Mouse (Mus musculus): ENCODE measurements around the gene Med6. TPM values are rescaled to one million over a fixed set of nuclear protein-coding genes. Genes with fewer than 3 reads are reported as not detected.

The Med6 gene
- polyA plus RNA-seq, 1 experiment from 2014 or later: 42.7 TPM

DNA sequence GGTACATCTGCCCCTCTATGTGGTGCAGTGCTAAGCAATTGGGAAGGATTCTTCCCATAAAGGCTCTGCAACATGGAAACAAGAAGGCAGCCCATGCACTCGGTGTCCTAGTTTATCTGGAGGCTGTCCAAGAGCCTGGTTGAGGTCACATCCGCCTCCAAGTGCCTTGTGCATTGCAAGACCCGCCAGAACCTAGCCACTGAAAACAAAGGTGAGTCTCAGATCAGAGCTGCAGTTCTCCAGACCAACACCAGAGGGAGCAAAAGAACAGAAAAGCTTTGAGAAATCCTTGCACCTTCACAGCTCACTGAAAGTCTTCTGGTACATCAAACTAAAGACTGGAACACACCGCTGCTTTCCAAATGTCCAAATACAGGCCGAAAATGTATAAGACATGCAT lies 24.5 kb upstream of the Med6 start:
- no peak overlapping the region for H3K27ac ChIP-seq (ENCODE audit: low read length)
- H3K9me3 ChIP-seq (ENCODE audit: low read length): no peaks in the 10 kb centered on the region
- peak; percentile 82 for DNase-seq (ENCODE audit: low spot score)
- H3K36me3 ChIP-seq (ENCODE audit: insufficient read depth, low read length): no peaks in the 10 kb centered on the region
- H3K4me1 ChIP-seq (ENCODE audit: insufficient read depth, low read depth, low read length): no peaks in the 10 kb centered on the region
- peak; percentile 25; the same call in 1 of the 2 replicates for ATAC-seq
- TF ChIP-seq EP300 (IDR thresholded peaks at IDR 0.05): no peak
- peak; percentile 91 for TF ChIP-seq CTCF (IDR thresholded peaks at IDR 0.05)
- H3K4me2 ChIP-seq (replicated peaks; ENCODE audit: low read depth, low read length): no peak overlapping the region
- H3K4me3 ChIP-seq (ENCODE audit: low read depth, low read length): no peak overlapping the region
- H3K9ac ChIP-seq (replicated peaks; ENCODE audit: low read depth): no peak overlapping the region
- 11% methylated on average over 5 of the region's 5 CpGs for whole genome bisulfite sequencing
- no peaks in the 10 kb centered on the region for H3K27me3 ChIP-seq (replicated peaks; ENCODE audit: insufficient read depth, low read length)

DNA sequence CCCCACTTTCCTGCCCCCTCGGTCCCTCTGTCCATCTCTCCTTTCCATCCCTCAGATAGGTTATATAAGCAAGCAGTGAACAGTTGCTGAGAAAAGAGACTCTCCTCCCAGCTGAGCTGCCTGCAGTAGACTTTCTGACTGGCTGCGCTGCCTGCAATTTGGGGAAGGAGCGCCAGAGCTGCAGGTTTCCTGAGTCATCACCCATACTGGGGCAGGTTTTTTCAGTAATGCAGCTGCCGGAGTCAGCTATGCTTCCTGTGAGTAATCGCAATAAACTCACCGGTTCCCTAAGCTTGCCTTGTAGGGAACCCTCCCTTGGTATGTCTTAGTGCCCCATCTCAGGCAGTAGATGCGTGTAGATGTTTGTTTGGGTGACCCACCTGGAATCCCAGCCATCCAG lies 22.2 kb upstream of the Med6 start:
- TF ChIP-seq EP300 (IDR thresholded peaks at IDR 0.05): no peak
- no peak for TF ChIP-seq CTCF (IDR thresholded peaks at IDR 0.05)
- H3K27me3 ChIP-seq (replicated peaks; ENCODE audit: insufficient read depth, low read length): no peaks in the 10 kb centered on the region
- H3K9ac ChIP-seq (replicated peaks; ENCODE audit: low read depth): no peak overlapping the region

DNA sequence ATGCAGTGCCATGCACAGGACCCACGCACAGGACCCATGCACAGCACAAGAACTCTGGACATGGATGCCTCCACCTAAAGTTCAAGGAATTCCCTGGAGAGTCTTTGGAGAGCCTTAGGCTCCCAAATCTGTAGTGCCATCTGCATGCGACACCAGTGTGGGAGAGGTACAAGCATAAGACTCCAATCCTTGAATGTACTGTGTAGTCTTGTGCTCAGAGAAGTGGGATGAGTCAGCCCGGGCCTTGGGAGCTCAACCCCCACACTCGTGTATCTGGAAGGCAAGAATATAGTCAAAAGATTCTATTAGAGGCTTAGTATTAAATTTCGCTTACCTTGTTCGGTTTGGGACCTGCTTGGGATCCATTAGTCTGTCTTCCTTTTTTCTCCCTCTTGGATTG lies 21.0 kb upstream of the Med6 start:
- no peaks in the 10 kb centered on the region for H3K4me1 ChIP-seq (ENCODE audit: insufficient read depth, low read depth, low read length)
- TF ChIP-seq EP300 (IDR thresholded peaks at IDR 0.05): no peak
- TF ChIP-seq CTCF (IDR thresholded peaks at IDR 0.05): no peak
- DNase-seq (ENCODE audit: low spot score) (no peak), ATAC-seq (no peak)
- WGBS: 82% methylated on average over 6 of the region's 6 CpGs
- H3K27me3 ChIP-seq (replicated peaks; ENCODE audit: insufficient read depth, low read length): no peaks in the 10 kb centered on the region
- H3K4me3 ChIP-seq (ENCODE audit: low read depth, low read length): no peak overlapping the region
- H3K36me3 ChIP-seq (ENCODE audit: insufficient read depth, low read length): no peaks in the 10 kb centered on the region
- H3K4me2 ChIP-seq (replicated peaks; ENCODE audit: low read depth, low read length): no peak overlapping the region
- no peak overlapping the region for H3K9ac ChIP-seq (replicated peaks; ENCODE audit: low read depth)
- no peaks in the 10 kb centered on the region for H3K9me3 ChIP-seq (ENCODE audit: low read length)
- no peak overlapping the region for H3K27ac ChIP-seq (ENCODE audit: low read length)

More for the DNA sequence above, 22.2 kb upstream of the Med6 start:
- H3K27ac ChIP-seq (ENCODE audit: low read length): no peak overlapping the region
- DNase-seq (ENCODE audit: low spot score): no peak
- ATAC-seq: no peak
- H3K4me3 ChIP-seq (ENCODE audit: low read depth, low read length): no peak overlapping the region
- no peaks in the 10 kb centered on the region for H3K4me1 ChIP-seq (ENCODE audit: insufficient read depth, low read depth, low read length)
- no peaks in the 10 kb centered on the region for H3K36me3 ChIP-seq (ENCODE audit: insufficient read depth, low read length)
- no peaks in the 10 kb centered on the region for H3K9me3 ChIP-seq (ENCODE audit: low read length)
- 43% methylated on average over 7 of the region's 7 CpGs for WGBS
- H3K4me2 ChIP-seq (replicated peaks; ENCODE audit: low read depth, low read length): no peak overlapping the region

DNA sequence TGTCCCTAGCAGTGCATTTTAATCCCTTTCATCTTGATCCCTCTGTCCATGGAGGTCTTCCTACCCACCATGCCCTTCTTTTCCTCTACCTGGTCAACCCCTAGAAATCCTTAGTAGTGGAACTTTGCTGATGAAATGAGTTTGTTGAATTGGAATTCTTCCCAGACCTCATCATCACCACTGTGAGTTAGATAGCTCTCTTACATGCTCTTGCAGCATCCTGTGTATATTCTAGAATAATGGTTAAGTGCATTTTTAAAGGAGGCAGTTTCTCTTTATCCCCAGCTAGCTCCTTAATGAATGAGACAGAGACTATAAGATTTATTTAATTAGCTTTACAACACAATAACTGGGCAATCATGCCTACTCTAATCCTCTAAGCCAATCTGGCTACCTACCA lies 14.6 kb upstream of the Med6 start:
- no peaks in the 10 kb centered on the region for H3K36me3 ChIP-seq (ENCODE audit: insufficient read depth, low read length)
- no peak for ATAC-seq
- no peak for TF ChIP-seq EP300 (IDR thresholded peaks at IDR 0.05)
- TF ChIP-seq CTCF (IDR thresholded peaks at IDR 0.05): no peak

DNA sequence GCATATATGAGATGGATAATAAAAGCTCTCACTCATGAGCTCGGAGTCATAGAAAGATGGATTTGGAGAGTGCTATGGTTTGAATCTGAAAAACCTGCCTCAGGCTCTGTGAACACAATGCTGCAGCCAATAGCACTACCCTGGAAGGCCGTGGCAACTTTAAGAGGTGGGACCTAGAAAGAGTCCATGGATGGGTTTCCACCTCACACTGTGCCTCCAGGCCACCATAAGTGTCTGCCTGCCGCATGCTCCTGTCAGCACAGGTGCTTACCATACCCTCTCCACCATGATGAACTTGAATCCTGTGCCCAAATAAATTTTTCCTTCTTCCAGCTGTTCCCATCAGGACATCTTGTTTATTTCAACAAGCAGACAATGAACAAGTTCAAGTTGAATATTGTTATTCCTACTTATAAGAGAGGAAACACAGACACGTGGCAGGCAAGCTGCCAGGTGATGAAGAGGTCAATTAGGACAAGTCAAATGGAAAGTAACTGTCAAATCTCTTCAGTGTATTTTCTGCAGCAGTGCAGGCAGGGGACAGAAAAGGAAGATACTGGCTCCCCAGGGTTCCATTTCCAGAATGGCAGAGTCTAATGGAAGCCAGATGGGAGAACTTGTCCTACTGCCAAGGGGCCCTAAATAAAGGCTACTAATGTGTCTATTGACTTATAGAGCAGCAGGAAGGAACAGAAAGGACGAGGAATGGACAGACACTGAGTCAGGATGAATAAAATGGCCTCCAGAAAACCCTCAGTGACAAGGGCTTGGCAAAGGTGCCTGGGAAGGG lies 10.4 kb upstream of the Med6 start:
- H3K4me1 ChIP-seq (ENCODE audit: insufficient read depth, low read depth, low read length): no peaks in the 10 kb centered on the region
- no peak overlapping the region for H3K4me3 ChIP-seq (ENCODE audit: low read depth, low read length)
- no peaks in the 10 kb centered on the region for H3K36me3 ChIP-seq (ENCODE audit: insufficient read depth, low read length)
- DNase-seq (ENCODE audit: low spot score) (no peak), ATAC-seq (no peak)
- no peaks in the 10 kb centered on the region for H3K9me3 ChIP-seq (ENCODE audit: low read length)
- no peak overlapping the region for H3K4me2 ChIP-seq (replicated peaks; ENCODE audit: low read depth, low read length)
- no peak for TF ChIP-seq EP300 (IDR thresholded peaks at IDR 0.05)
- TF ChIP-seq CTCF (IDR thresholded peaks at IDR 0.05): no peak
- no peak overlapping the region for H3K27ac ChIP-seq (ENCODE audit: low read length)
- H3K27me3 ChIP-seq (replicated peaks; ENCODE audit: insufficient read depth, low read length): no peaks in the 10 kb centered on the region
- H3K9ac ChIP-seq (replicated peaks; ENCODE audit: low read depth): no peak overlapping the region
- 53% methylated on average over 5 of the region's 5 CpGs for WGBS

More for the DNA sequence above, 14.6 kb upstream of the Med6 start:
- Histone ChIP-seq H3K9me3 (ENCODE audit: low read length) (no peaks in the 10 kb centered on the region), H3K27ac (ENCODE audit: low read length) (no peak overlapping the region), H3K4me1 (ENCODE audit: insufficient read depth, low read depth, low read length) (no peaks in the 10 kb centered on the region), H3K4me3 (ENCODE audit: low read depth, low read length) (no peak overlapping the region), H3K4me2 (replicated peaks; ENCODE audit: low read depth, low read length) (no peak overlapping the region), H3K9ac (replicated peaks; ENCODE audit: low read depth) (no peak overlapping the region), H3K27me3 (replicated peaks; ENCODE audit: insufficient read depth, low read length) (no peaks in the 10 kb centered on the region)
- DNase-seq (ENCODE audit: low spot score): no peak

DNA sequence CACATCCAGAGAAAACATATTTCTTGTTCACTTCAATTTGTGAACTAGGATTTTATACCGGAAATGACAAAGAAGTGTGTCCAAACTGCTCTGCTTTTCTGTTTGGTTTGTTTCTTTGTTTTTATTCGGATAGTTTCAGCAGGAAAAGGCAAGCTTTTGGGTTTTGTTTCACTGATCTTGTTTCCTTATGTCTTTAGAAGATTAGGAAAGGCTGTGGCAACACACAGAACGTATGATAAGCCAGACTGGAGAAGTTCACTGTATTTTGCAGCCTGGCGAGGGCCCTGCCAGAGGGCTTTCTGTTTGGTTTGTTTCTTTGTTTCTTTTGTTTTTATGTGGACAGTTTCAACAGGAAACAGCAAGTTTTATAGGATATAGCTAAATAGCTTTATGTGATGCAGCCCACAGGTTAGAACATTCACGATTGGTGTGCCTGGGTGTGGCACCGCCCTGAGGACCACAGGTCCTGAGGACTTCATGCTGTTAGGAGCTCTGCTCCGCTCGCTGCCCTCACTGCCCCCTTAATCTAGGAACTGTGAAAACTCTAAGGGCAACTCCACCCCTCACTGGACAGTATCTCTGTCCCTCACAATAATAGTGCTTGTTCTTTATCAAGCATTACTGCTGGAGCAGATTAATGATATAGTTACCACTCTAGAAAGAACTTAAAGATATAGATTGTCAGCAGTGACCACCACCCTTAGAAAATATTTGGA lies 1.9 kb upstream of the Med6 start:
- Histone ChIP-seq H3K9me3 (ENCODE audit: low read length) (no peaks in the 10 kb centered on the region), H3K4me2 (replicated peaks; ENCODE audit: low read depth, low read length) (no peak overlapping the region), H3K9ac (replicated peaks; ENCODE audit: low read depth) (no peak overlapping the region), H3K36me3 (ENCODE audit: insufficient read depth, low read length) (no peaks in the 10 kb centered on the region), H3K4me1 (ENCODE audit: insufficient read depth, low read depth, low read length) (peaks cover 5% of the 10 kb centered on the region; the same call in 1 of the 2 replicates), H3K4me3 (ENCODE audit: low read depth, low read length) (no peak overlapping the region), H3K27ac (ENCODE audit: low read length) (no peak overlapping the region), H3K27me3 (replicated peaks; ENCODE audit: insufficient read depth, low read length) (no peaks in the 10 kb centered on the region)
- no peak for ATAC-seq
- 74% methylated on average over 8 of the region's 8 CpGs for WGBS
- no peak for DNase-seq (ENCODE audit: low spot score)
- TF ChIP-seq EP300 (IDR thresholded peaks at IDR 0.05) (no peak), CTCF (IDR thresholded peaks at IDR 0.05) (no peak)

Measured in lung, postnatal 0 days (tissue).